Mouse (Mus musculus) thymus, adult 2 months (tissue): Measurements from ENCODE around the gene Rchy1. TPM values are rescaled to one million over a fixed set of nuclear protein-coding genes. Genes with fewer than 3 reads are reported as not detected.

Experiments used
- DNase-seq: peaks from one replicate; pipeline ENCODE4 v3.0.0; 2021
- H3K27ac ChIP-seq: fragments of 200-500 bp; 2 replicates; pipeline ENCODE4 v1.5.1; 2012; ENCODE audit warnings: low read length, control low read depth; ENCODE audit not compliant: control insufficient read depth, insufficient read depth
- H3K27me3 ChIP-seq: fragments of 200-500 bp; 2 replicates; pipeline ENCODE4 v1.6.1; 2012; ENCODE audit warnings: mild to moderate bottlenecking, low read length, moderate library complexity, mixed read lengths; ENCODE audit not compliant: control insufficient read depth, insufficient read depth
- H3K36me3 ChIP-seq: fragments of 200-500 bp; 2 replicates; pipeline ENCODE4 v1.6.1; 2012; ENCODE audit warnings: mild to moderate bottlenecking, low read length, moderate library complexity; ENCODE audit not compliant: control insufficient read depth, insufficient read depth
- H3K4me1 ChIP-seq: fragments of 200-500 bp; replicated peaks from 2 replicates; pipeline ENCODE4 v1.6.1; 2012; ENCODE audit warnings: low read length; ENCODE audit not compliant: control insufficient read depth, insufficient read depth
- H3K4me3 ChIP-seq: fragments of 200-500 bp; 2 replicates; pipeline ENCODE4 v1.5.1; 2012; ENCODE audit warnings: mild to moderate bottlenecking, low read length, control low read depth, moderate library complexity; ENCODE audit not compliant: control insufficient read depth, insufficient read depth
- CTCF ChIP-seq: fragments of 200-500 bp; IDR thresholded peaks from 2 replicates; pipeline ENCODE4 v1.5.1; 2012; ENCODE audit warnings: mild to moderate bottlenecking, control low read depth, low read length, moderate library complexity, borderline replicate concordance; ENCODE audit not compliant: control insufficient read depth, poor library complexity, insufficient read depth; ENCODE audit errors: extremely low read depth
- POLR2A ChIP-seq: fragments of 200-500 bp; IDR thresholded peaks from 2 replicates; pipeline ENCODE4 v1.6.1; 2012; ENCODE audit warnings: mild to moderate bottlenecking, low read length, control low read depth, moderate library complexity; ENCODE audit not compliant: control insufficient read depth, poor library complexity, insufficient read depth; ENCODE audit errors: extremely low read depth
- WGBS: fragments of 180-500 bp; shearing (Covaris S2); methylation state at CpG from one replicate; pipeline ENCODE4 v1.1.7; 2018; 5-methylcytosine and 5-hydroxymethylcytosine counted together
- polyA plus RNA-seq: library from polyadenylated mRNA; depleted of rRNA; stranded (reverse); fragments of >200 nt; gene quantifications from 2 replicates; pipeline ENCODE4 v1.2.3, GENCODE M21; 2012

The Rchy1 gene
- polyA plus RNA-seq, 1 experiment: 43.2 TPM

GRCm38 (mm10) chr5:91961370-91961769 lies 1.5 kb downstream of the Rchy1 start:
- no peak for DNase-seq
- H3K27ac ChIP-seq: no peak overlapping the region
- no peak overlapping the region for H3K4me3 ChIP-seq
- TF ChIP-seq CTCF (no peak), POLR2A (no peak)
- WGBS: 98% methylated on average over 1 of the region's 1 CpGs
- peaks cover 7% of the 10 kb centered on the region for H3K36me3 ChIP-seq
- H3K4me1 ChIP-seq: peaks cover 6% of the 10 kb centered on the region
- H3K27me3 ChIP-seq: no peaks in the 10 kb centered on the region

GRCm38 (mm10) chr5:91960606-91961254 lies 2.1 kb downstream of the Rchy1 start:
- TF ChIP-seq CTCF (no peak), POLR2A (no peak)
- peak overlapping the region; percentile 42; the same call in 1 of the 2 replicates for H3K27ac ChIP-seq
- H3K4me3 ChIP-seq: no peak overlapping the region
- H3K36me3 ChIP-seq: peaks cover 11% of the 10 kb centered on the region
- 45% methylated on average over 3 of the region's 3 CpGs for WGBS
- no peak for DNase-seq
- H3K4me1 ChIP-seq: peaks cover 6% of the 10 kb centered on the region
- no peaks in the 10 kb centered on the region for H3K27me3 ChIP-seq

- no peak for TF ChIP-seq CTCF
- no peak for TF ChIP-seq POLR2A
- H3K4me3 ChIP-seq: no peak overlapping the region
- WGBS: 86% methylated on average over 1 of the region's 1 CpGs
- DNase-seq: no peak
- H3K4me1 ChIP-seq: peaks cover 6% of the 10 kb centered on the region
- no peak overlapping the region for H3K27ac ChIP-seq
- H3K27me3 ChIP-seq: no peaks in the 10 kb centered on the region
- H3K36me3 ChIP-seq: peaks cover 16% of the 10 kb centered on the region
These were observed 2.9 kb downstream of the Rchy1 start for GRCm38 (mm10) chr5:91959986-91960385.

DNA sequence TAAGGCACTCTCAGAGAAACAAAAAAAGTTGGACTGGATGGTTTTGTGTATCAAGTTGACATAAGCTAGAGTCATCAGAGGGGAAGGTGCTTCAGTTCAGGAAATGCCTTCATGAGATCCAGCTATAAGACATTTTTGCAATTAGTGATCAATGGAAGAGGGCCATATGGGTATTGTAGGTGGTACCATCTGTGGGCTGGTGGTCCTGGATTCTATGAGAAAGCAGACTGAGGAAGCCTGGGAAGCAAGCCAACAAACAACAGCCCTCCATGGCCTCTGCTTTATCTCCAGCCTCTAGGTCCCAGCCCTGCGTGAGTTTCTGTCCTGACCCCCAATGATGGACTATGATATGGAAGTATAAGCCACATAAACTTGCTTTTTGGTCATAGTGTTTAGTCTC lies 3.8 kb downstream of the Rchy1 start:
- Histone ChIP-seq H3K4me1 (peaks cover 6% of the 10 kb centered on the region), H3K36me3 (peaks cover 24% of the 10 kb centered on the region), H3K27me3 (no peaks in the 10 kb centered on the region), H3K27ac (no peak overlapping the region), H3K4me3 (no peak overlapping the region)
- 100% methylated on average over 1 of the region's 1 CpGs for WGBS
- no peak for DNase-seq
- TF ChIP-seq POLR2A (no peak), CTCF (no peak)

DNA sequence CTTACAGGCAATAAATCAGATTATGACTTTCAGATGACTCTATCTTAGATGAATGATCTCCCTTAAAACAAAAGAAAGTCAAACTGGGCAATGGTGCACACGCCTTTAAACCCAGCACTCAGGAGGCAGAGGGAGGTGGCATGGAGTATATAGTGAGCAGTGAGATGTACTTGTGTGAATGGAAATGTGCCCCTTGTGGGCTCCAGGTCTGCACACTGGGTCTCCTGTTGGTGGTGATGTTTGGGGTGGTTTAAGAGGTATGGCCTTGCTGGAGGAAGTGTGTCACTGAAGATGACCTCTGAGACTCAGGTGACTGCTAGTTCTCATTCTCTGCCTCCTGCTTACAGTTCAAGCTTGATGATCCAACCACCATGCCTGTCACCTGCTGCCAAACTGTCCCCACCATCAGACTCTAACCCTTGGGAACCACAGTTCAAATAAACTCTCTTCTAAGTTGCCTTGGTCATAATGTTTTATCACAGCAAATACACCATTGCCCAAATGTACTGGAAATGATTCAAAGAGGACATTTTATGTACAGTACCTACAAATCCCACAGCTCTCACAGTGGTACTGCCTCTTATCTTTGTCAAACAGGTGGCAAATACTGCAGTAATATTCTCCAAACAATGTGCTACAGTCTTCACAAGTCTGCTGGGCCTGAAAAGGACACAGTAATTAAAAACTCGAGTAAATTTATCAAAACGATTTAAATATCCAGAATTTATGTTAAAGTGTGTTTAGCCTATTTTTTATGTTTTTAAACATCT lies 5.7 kb downstream of the Rchy1 start:
- 96% methylated on average over 3 of the region's 3 CpGs for WGBS
- Histone ChIP-seq H3K4me1 (peaks cover 6% of the 10 kb centered on the region), H3K4me3 (no peak overlapping the region), H3K27me3 (no peaks in the 10 kb centered on the region), H3K36me3 (peaks cover 42% of the 10 kb centered on the region), H3K27ac (no peak overlapping the region)
- no peak for DNase-seq
- TF ChIP-seq POLR2A: no peak
- TF ChIP-seq CTCF: no peak

DNA sequence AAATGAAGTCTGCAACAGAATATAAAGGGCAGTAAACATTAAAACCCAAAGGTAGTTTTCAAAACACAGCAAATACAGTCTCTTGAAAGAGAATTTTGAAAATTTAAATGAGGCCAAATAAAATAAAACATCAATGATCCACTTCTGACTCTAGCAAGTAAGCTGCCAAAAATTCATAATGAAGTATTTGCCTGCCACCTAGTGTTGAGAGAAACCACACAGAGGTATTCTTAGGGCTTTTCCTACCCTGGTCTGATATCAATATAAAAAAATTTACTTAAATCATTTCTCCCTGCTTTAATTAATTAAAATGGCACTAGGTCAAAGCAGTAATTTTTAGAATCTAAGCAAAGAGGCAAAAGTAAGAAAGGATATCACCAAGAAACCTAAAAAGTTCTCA lies 11.5 kb downstream of the Rchy1 start:
- no peak for TF ChIP-seq CTCF
- no peak for TF ChIP-seq POLR2A
- no peaks in the 10 kb centered on the region for H3K4me1 ChIP-seq
- H3K36me3 ChIP-seq: peaks cover 83% of the 10 kb centered on the region
- no peak overlapping the region for H3K4me3 ChIP-seq
- no peaks in the 10 kb centered on the region for H3K27me3 ChIP-seq
- no peak overlapping the region for H3K27ac ChIP-seq
- DNase-seq: no peak
